Mouse (Mus musculus): ENCODE measurements at regions not wholly inside any gene's neighbourhood (a gene's known extent, or its start where the extent isn't known, plus 50 kb on each side); places are given as distances from the start of the nearest gene placed in this dataset.

- DNase-seq = no peak
These were observed 50.2 kb upstream of the Mpdz start for GRCm38 (mm10) chr4:81492811-81493210.

All from cerebellum, postnatal 25 days (tissue).